ENCODE assay signal across 8 mouse cellular contexts in genomic region chr12:35038668-35039570, GRCm38 (mm10). TPM values are rescaled to one million over a fixed set of nuclear protein-coding genes. Genes with fewer than 3 reads are reported as not detected.
DNase-seq lines count a peak whose midpoint lies in the region; ATAC-seq and TF ChIP-seq lines count a peak whose summit lies in the region.

No protein-coding gene starts in this region.

- H3K27me3 ChIP-seq in lung, embryonic 14.5 days (ENCODE audit: insufficient read depth, low read length), result no peaks in the 10 kb centered on the region
- no peaks in the 10 kb centered on the region for H3K27me3 ChIP-seq in heart, embryonic 13.5 days (replicated peaks)

- peak; percentile 41 for DNase-seq in lung, embryonic 14.5 days
- DNase-seq in lung, postnatal 10 days, result no peak
- DNase-seq in brain, embryonic 14.5 days (ENCODE audit: low read depth), result peak; percentile 27
- peak; percentile 13 to 48 for DNase-seq in layer of hippocampus, adult 18-20 months (ENCODE audit: low spot score in 2 of 2)
- no peak for DNase-seq in cerebellum, postnatal 36 days
- DNase-seq in testis, postnatal 14 days (ENCODE audit: low spot score), result no peak

- no peak for TF ChIP-seq POLR2A in brain, embryonic 14.5 days (IDR thresholded peaks at IDR 0.05; ENCODE audit: borderline replicate concordance, extremely low read depth, insufficient read depth, insufficient read length, poor library complexity, severe bottlenecking)

- WGBS in lung, embryonic 14.5 days, result 17% methylated on average over 14 of the region's 14 CpGs
- WGBS in heart, embryonic 13.5 days, result 9% methylated on average over 14 of the region's 14 CpGs

- H3K9ac ChIP-seq in lung, embryonic 14.5 days, result 0 out of 2 replicates have a peak overlapping the region, but pooled peaks have one; percentile 26
- H3K9ac ChIP-seq in heart, embryonic 13.5 days, result peak overlapping the region; percentile 53

- peak overlapping the region; percentile 55 for H3K4me2 ChIP-seq in lung, embryonic 14.5 days
- peak overlapping the region; percentile 71 for H3K4me2 ChIP-seq in heart, embryonic 13.5 days

- H3K36me3 ChIP-seq in lung, embryonic 14.5 days (ENCODE audit: insufficient read depth), result no peaks in the 10 kb centered on the region
- no peaks in the 10 kb centered on the region for H3K36me3 ChIP-seq in heart, embryonic 13.5 days

- TF ChIP-seq CTCF in lung, embryonic 14.5 days (IDR thresholded peaks at IDR 0.05; ENCODE audit: low read depth), result no peak
- TF ChIP-seq CTCF in brain, embryonic 14.5 days (IDR thresholded peaks at IDR 0.05; ENCODE audit: borderline replicate concordance, extremely low read depth, insufficient read depth, insufficient read length), result no peak

- H3K4me3 ChIP-seq in lung, embryonic 14.5 days (ENCODE audit: low read depth, low read length), result peak overlapping the region; percentile 8; the same call in 1 of the 2 replicates
- H3K4me3 ChIP-seq in heart, embryonic 13.5 days, result peak overlapping the region; percentile 39

- peak; percentile 78; the same call in 1 of the 2 replicates for ATAC-seq in lung, embryonic 14.5 days (ENCODE audit: insufficient read depth)
- ATAC-seq in heart, embryonic 13.5 days (ENCODE audit: extremely low read depth, insufficient number of reproducible peaks, low FRiP score, low TSS enrichment), result no peak
- ATAC-seq in megakaryocyte-erythroid progenitor cell, adult 5-6 weeks (replicated peaks; ENCODE audit: low FRiP score, low TSS enrichment, poor library complexity, severe bottlenecking), result peak; percentile 85

- no peaks in the 10 kb centered on the region for H3K4me1 ChIP-seq in lung, embryonic 14.5 days (ENCODE audit: insufficient read depth)
- peaks cover 15% of the 10 kb centered on the region for H3K4me1 ChIP-seq in heart, embryonic 13.5 days

- no peaks in the 10 kb centered on the region for H3K9me3 ChIP-seq in lung, embryonic 14.5 days (ENCODE audit: low read depth, low read length)
- H3K9me3 ChIP-seq in heart, embryonic 13.5 days, result no peaks in the 10 kb centered on the region

- 0 out of 2 replicates have a peak overlapping the region, but pooled peaks have one; percentile 46 for H3K27ac ChIP-seq in lung, embryonic 14.5 days (ENCODE audit: low read depth)
- peak overlapping the region; percentile 55 for H3K27ac ChIP-seq in heart, embryonic 13.5 days (replicated peaks)

RNA-seq across cellular contexts. Expression of gene Snx13, which starts 8.1 kb away (rescaled TPM):
- 23.4 and 27.6 TPM in 2 replicates for polyA plus RNA-seq in lung, embryonic 14.5 days (2014; fragmentation: Nextera tagmentation; extraction: Ambion mirVana)
- 10.8 and 13.3 TPM in 2 replicates for polyA plus RNA-seq in brain, embryonic 14.5 days (2012; rRNA removed)
- 24.5 and 28.7 TPM in 2 replicates for polyA plus RNA-seq in heart, embryonic 13.5 days (2015; fragmentation: Nextera tagmentation; extraction: Ambion mirVana)
- total RNA-seq in layer of hippocampus, adult 18-20 months (2021), result 10 to 100 TPM; 63.5 to 65.4 TPM
- total RNA-seq in megakaryocyte-erythroid progenitor cell, adult 5-6 weeks (2014; fragmentation: Nextera tagmentation), result 7.3 and 13.2 TPM in 2 replicates
- total RNA-seq in megakaryocyte-erythroid progenitor cell, adult 5-6 weeks (2017), result 20.8 and 21.8 TPM in 2 replicates

RNA-seq across cellular contexts. Expression of gene Prps1l1, which starts 54.4 kb away (rescaled TPM):
- polyA plus RNA-seq in lung, embryonic 14.5 days (2014; fragmentation: Nextera tagmentation; extraction: Ambion mirVana), result not detected in 2 replicates
- polyA plus RNA-seq in brain, embryonic 14.5 days (2012; rRNA removed), result not detected in 2 replicates
- not detected in 2 replicates for polyA plus RNA-seq in heart, embryonic 13.5 days (2015; fragmentation: Nextera tagmentation; extraction: Ambion mirVana)
- total RNA-seq in layer of hippocampus, adult 18-20 months (2021), result not detected
- total RNA-seq in megakaryocyte-erythroid progenitor cell, adult 5-6 weeks (2014; fragmentation: Nextera tagmentation), result not detected in 2 replicates
- not detected in 2 replicates for total RNA-seq in megakaryocyte-erythroid progenitor cell, adult 5-6 weeks (2017)

Comparison
In these comparisons a context has a peak if more than half of its experiments do, and no peak if none do; other contexts are left out.
1. DNase-seq: peak in lung, embryonic 14.5 days (single experiment), brain, embryonic 14.5 days (single experiment) and layer of hippocampus, adult 18-20 months (2 of 2); none in lung, postnatal 10 days (single experiment), cerebellum, postnatal 36 days (0 of 2) and testis, postnatal 14 days (single experiment).